Mouse (Mus musculus) limb, embryonic 11.5 days (tissue): ENCODE data around the gene Sis. TPM values are rescaled to one million over a fixed set of nuclear protein-coding genes. Genes with fewer than 3 reads are reported as not detected.

Experiments used
- ATAC-seq: fragments of 200-750 bp; cut with Nextera tagmentation; 2 replicates; pipeline ENCODE4 v1.8.0; 2017; ENCODE audit warnings: low read depth; ENCODE audit not compliant: insufficient number of reproducible peaks, low FRiP score, low TSS enrichment
- DNase-seq: peaks from one replicate; pipeline ENCODE4 v3.0.0-alpha.2; 2015; ENCODE audit warnings: low spot score
- H3K27ac ChIP-seq: fragments of 300-500 bp; sonication (generic); replicated peaks from 2 replicates; pipeline ENCODE4 v1.5.1; 2014; ENCODE audit warnings: low read depth, mild to moderate bottlenecking, low read length
- H3K27me3 ChIP-seq: fragments of 300-500 bp; sonication (generic); 2 replicates; pipeline ENCODE4 v1.6.1; 2014; ENCODE audit warnings: mild to moderate bottlenecking, low read length, mixed read lengths; ENCODE audit not compliant: control insufficient read depth, insufficient read depth
- H3K36me3 ChIP-seq: fragments of 300-500 bp; sonication (generic); 2 replicates; pipeline ENCODE4 v1.6.1; 2014; ENCODE audit warnings: mild to moderate bottlenecking, low read length, moderate library complexity, mixed read lengths; ENCODE audit not compliant: control insufficient read depth, insufficient read depth
- H3K4me1 ChIP-seq: fragments of 300-500 bp; sonication (generic); 2 replicates; pipeline ENCODE4 v1.6.1; 2014; ENCODE audit warnings: low read length, mixed read lengths; ENCODE audit not compliant: control insufficient read depth, insufficient read depth
- H3K4me2 ChIP-seq: fragments of 300-500 bp; sonication (generic); 2 replicates; pipeline ENCODE4 v1.6.1; 2014; ENCODE audit warnings: low read depth, mild to moderate bottlenecking, moderate library complexity; ENCODE audit not compliant: severe bottlenecking
- H3K4me3 ChIP-seq: fragments of 300-500 bp; sonication (generic); 2 replicates; pipeline ENCODE4 v1.5.1; 2014; ENCODE audit warnings: low read depth, low read length
- H3K9ac ChIP-seq: fragments of 300-500 bp; sonication (generic); 2 replicates; pipeline ENCODE4 v1.6.1; 2014; ENCODE audit warnings: mild to moderate bottlenecking, low read length
- H3K9me3 ChIP-seq: fragments of 300-500 bp; sonication (generic); 2 replicates; pipeline ENCODE4 v1.6.1; 2016; ENCODE audit warnings: low read length; ENCODE audit not compliant: control insufficient read depth
- WGBS: fragments of 180-500 bp; shearing (Covaris S2); extraction: QIAGEN DNeasy Blood & Tissue Kit; methylation state at CpG from one replicate; pipeline ENCODE4 v1.1.7; 2014; 5-methylcytosine and 5-hydroxymethylcytosine counted together
- polyA plus RNA-seq: library from polyadenylated mRNA; unstranded; fragments of >200 nt; fragmentation: Nextera tagmentation; extraction: Ambion mirVana; gene quantifications from 2 replicates; pipeline ENCODE4 v1.2.1, GENCODE M21; 2014

The Sis gene
- polyA plus RNA-seq, result not detected in 2 replicates

DNA sequence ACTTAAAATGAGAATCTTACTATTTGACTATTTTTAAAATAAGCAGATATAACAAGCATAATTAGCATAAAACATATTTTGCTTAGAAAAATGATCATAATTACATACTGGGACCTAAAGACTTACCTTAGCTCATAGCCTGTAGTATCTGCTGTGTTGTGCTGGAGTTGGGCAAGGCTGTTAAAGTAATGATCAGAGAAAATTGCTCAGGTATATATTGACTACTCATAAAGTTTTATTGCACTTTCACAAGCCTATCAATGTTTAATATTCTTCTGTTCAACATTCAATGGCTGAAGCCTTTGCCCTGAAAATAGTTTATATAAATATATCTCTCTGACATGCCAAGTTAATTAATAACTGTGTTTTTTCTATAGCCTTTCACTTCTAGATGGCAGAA lies at the start of gene Sis:
Sis (minus strand) TSS at position 189 of the 400 bp plus-strand sequence.
- Histone ChIP-seq H3K9ac (no peak within 1 kb of the TSS), H3K27ac (no peak within 1 kb of the TSS), H3K4me1 (no peaks in the 10 kb centered on the region), H3K36me3 (no peaks in the 10 kb centered on the region), H3K9me3 (no peaks in the 10 kb centered on the region), H3K4me2 (no peak within 1 kb of the TSS), H3K4me3 (no peak within 1 kb of the TSS), H3K27me3 (no peaks in the 10 kb centered on the region)
- DNase-seq (no peak), ATAC-seq (no peak)

DNA sequence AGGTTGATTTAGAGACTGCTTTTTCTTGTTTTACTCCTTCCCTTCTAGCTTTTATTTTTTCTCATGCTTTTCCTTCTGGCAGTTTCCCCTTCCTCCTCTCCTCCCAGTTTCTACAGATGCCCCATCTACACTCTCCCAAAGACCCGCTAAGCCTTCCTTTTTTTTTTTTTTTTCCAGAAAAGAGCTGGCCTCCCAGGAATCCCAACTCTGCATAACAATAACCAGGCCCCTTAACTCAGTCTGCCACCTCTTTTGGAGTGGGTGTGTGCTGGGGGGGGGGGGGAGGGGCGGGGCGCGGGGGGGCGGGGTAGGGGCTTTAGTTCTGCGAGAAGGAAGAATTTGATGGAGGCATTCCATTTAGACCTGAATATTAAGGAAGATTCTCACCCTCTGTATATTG lies 38.4 kb upstream of the Sis start:
- Histone ChIP-seq H3K9ac (no peak overlapping the region), H3K36me3 (no peaks in the 10 kb centered on the region), H3K27ac (no peak overlapping the region), H3K4me1 (no peaks in the 10 kb centered on the region), H3K27me3 (no peaks in the 10 kb centered on the region), H3K4me3 (no peak overlapping the region), H3K4me2 (no peak overlapping the region), H3K9me3 (no peaks in the 10 kb centered on the region)
- 13% methylated on average over 6 of the region's 6 CpGs for WGBS
- DNase-seq, result no peak
- ATAC-seq, result no peak

DNA sequence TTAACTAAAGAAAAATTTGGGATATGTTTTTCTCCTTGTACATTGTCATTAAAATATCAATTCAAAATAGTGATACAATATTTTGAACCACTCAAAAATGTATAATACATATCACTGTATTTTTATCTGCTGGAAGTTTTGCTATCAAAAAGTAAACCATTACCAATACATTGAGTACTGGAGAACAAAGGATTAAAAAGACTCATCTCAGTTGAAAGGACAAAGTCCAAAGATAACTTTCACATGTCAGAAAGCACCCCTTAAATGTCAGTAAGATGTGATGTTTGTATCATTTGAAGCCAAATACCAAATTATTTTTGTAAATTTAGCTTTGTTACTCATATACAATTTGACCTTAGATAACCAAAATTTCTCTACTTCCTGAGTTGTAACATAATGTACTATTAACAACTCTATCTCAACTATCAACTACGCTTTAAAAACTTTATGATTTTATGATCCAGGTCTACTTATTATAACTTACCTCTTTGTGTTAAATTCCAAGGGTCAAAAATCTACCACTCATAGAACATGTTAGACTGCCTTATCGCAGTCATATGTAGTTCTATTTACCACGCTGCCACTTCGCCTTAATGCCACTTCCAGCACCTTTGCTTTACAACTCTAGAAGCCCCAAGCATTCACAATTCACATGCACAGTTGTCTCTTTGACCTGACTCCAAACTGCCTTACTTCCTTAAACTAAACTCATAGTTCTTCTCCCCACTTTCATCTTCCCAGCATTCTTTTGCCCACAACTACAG lies 35.5 kb upstream of the Sis start:
- 91% methylated on average over 4 of the region's 4 CpGs for WGBS
- no peaks in the 10 kb centered on the region for H3K9me3 ChIP-seq
- H3K9ac ChIP-seq, result no peak overlapping the region
- H3K27ac ChIP-seq, result no peak overlapping the region
- DNase-seq (no peak), ATAC-seq (no peak)
- no peak overlapping the region for H3K4me3 ChIP-seq
- H3K36me3 ChIP-seq, result no peaks in the 10 kb centered on the region
- H3K4me1 ChIP-seq, result no peaks in the 10 kb centered on the region
- H3K4me2 ChIP-seq, result no peak overlapping the region
- H3K27me3 ChIP-seq, result no peaks in the 10 kb centered on the region

DNA sequence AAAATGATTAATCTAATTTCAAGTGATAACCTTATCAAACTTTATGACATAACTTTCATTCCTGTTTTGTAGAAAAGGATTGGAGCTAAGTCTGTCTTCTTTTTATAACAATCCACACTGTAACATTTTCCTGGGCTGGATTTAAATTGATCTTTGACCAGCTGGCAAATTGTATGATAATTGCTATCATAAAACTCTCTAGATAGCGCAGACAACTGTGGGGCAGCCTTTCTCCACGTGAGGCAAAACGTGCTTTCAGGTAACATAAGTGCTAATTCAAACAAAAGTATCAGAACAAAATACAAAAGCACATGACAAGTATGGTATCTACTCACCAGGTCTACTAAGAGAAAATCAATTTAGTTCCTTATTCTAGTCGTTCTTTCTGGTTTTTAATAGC lies 29.9 kb upstream of the Sis start:
- DNase-seq (no peak), ATAC-seq (no peak)
- no peak overlapping the region for H3K4me2 ChIP-seq
- H3K4me1 ChIP-seq, result no peaks in the 10 kb centered on the region
- H3K4me3 ChIP-seq, result no peak overlapping the region
- no peaks in the 10 kb centered on the region for H3K36me3 ChIP-seq
- 68% methylated on average over 4 of the region's 4 CpGs for WGBS
- H3K9me3 ChIP-seq, result no peaks in the 10 kb centered on the region
- no peak overlapping the region for H3K9ac ChIP-seq
- no peak overlapping the region for H3K27ac ChIP-seq
- no peaks in the 10 kb centered on the region for H3K27me3 ChIP-seq

DNA sequence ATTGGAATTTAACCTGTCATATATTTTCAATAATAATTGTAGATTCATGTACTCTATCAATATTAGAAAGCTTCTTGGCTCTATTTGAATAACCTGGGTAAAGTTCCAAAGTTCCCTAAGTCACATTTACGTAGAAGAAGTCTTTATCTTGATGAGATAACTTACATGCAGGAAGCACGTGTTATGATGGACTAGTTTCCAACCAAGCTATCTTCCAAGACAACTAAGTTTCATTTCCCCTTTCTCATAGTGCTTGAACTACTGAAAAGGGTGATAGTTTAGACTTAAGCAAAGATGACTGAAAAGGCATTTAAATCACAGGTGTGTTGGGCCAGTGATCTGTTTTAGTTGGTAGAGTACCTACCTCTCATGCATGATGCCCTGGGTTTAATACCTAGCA lies 23.3 kb upstream of the Sis start:
- H3K4me1 ChIP-seq, result no peaks in the 10 kb centered on the region
- WGBS, result 94% methylated on average over 2 of the region's 2 CpGs

DNA sequence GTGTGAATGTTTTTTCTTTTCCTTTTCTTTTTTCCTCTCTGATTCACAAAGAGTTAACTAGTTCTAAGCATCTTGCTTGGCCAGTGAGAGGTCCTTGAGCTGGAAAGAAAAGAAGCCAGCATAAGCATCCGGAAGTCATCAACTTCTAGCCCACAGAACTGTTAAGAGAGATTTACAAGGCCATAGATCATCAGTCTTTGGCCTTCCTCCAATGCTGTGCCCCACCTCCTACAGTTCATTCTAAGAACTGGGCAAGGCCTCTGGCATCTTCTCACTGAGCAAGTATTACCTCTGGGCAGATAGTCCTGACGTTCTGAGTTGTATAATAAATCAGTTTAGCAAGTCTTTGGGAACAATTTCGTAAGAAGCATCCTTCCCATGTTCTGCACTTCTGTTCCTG lies 8.9 kb upstream of the Sis start:
- no peaks in the 10 kb centered on the region for H3K36me3 ChIP-seq

More for the DNA sequence above, 23.3 kb upstream of the Sis start:
- Histone ChIP-seq H3K27me3 (no peaks in the 10 kb centered on the region), H3K4me3 (no peak overlapping the region), H3K9me3 (no peaks in the 10 kb centered on the region), H3K36me3 (no peaks in the 10 kb centered on the region), H3K9ac (no peak overlapping the region), H3K27ac (no peak overlapping the region), H3K4me2 (no peak overlapping the region)
- DNase-seq (no peak), ATAC-seq (no peak)

DNA sequence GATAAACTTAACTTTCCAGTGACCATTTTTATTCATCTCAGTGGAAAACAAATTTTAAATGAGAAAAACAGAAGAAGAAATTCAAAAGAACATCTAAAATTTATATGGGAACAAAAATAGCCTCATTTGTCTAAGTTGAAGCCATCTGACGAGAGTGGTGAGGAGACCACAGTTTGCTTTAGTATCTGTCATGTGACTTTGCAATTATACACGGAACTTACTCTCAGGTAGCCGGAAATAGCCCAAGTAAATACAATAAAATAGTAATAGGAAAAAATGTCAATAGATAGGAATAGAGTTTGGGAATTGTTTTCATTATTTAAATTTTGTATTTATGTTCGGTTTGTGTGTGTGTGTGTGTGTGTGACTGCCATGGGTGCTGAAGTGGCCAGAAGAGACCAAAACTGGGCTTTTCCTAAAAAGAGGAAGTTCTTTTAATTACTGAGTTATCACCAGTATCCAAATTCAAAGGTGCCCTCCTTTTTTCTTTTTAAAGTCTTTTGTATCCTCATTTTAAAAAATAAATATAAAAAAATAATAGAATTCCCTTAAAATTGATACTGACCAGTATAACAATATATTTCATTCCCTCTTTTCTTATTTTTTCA lies 48.6 kb downstream of the Sis start:
- H3K27ac ChIP-seq, result no peak overlapping the region
- H3K36me3 ChIP-seq, result no peaks in the 10 kb centered on the region
- H3K4me1 ChIP-seq, result no peaks in the 10 kb centered on the region
- no peaks in the 10 kb centered on the region for H3K27me3 ChIP-seq
- no peaks in the 10 kb centered on the region for H3K9me3 ChIP-seq
- ATAC-seq, result no peak
- H3K9ac ChIP-seq, result no peak overlapping the region
- no peak overlapping the region for H3K4me2 ChIP-seq
- WGBS, result 84% methylated on average over 4 of the region's 4 CpGs
- H3K4me3 ChIP-seq, result no peak overlapping the region
- DNase-seq, result no peak

More for the DNA sequence above, 8.9 kb upstream of the Sis start:
- H3K9ac ChIP-seq, result no peak overlapping the region
- ATAC-seq, result no peak
- no peak overlapping the region for H3K4me2 ChIP-seq
- 34% methylated on average over 3 of the region's 3 CpGs for WGBS
- H3K4me3 ChIP-seq, result no peak overlapping the region
- no peaks in the 10 kb centered on the region for H3K9me3 ChIP-seq
- no peaks in the 10 kb centered on the region for H3K4me1 ChIP-seq
- H3K27ac ChIP-seq, result no peak overlapping the region
- no peaks in the 10 kb centered on the region for H3K27me3 ChIP-seq
- DNase-seq, result no peak

DNA sequence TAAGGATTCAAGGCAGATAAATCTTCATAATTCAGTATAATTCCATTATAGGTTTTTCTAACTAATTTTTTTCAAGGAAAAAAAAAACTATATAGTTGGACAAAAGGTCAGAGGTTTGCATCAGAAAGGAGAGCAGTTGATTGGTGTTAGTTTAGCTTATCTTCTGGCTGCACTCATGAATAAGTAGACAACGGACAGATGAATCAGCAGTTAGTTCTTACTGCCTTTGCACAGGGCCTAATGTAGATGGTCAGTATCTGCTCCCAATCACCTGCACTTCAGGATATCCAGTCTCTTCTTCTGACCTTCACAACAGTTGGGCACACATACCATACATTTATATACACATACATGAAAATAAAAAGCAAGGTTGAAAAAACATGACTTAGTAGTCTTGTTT lies 85.2 kb downstream of the Sis start:
- 94% methylated on average over 1 of the region's 1 CpGs for WGBS
- H3K27me3 ChIP-seq, result no peaks in the 10 kb centered on the region
- no peak overlapping the region for H3K27ac ChIP-seq
- H3K9me3 ChIP-seq, result no peaks in the 10 kb centered on the region
- DNase-seq, result no peak
- H3K4me2 ChIP-seq, result no peak overlapping the region
- H3K9ac ChIP-seq, result no peak overlapping the region
- no peaks in the 10 kb centered on the region for H3K4me1 ChIP-seq
- no peak for ATAC-seq
- H3K36me3 ChIP-seq, result no peaks in the 10 kb centered on the region
- H3K4me3 ChIP-seq, result no peak overlapping the region
